Mouse (Mus musculus): ENCODE measurements around the gene Myo3a. TPM values are rescaled to one million over a fixed set of nuclear protein-coding genes. Genes with fewer than 3 reads are reported as not detected.
A peak's percentile ranks its signal among the peaks of the same experiment; 100 is the strongest.

Myo3a gene
- polyA plus RNA-seq (2014; fragmentation: Nextera tagmentation; extraction: Ambion mirVana): 0.14 TPM in 2 replicates

DNA sequence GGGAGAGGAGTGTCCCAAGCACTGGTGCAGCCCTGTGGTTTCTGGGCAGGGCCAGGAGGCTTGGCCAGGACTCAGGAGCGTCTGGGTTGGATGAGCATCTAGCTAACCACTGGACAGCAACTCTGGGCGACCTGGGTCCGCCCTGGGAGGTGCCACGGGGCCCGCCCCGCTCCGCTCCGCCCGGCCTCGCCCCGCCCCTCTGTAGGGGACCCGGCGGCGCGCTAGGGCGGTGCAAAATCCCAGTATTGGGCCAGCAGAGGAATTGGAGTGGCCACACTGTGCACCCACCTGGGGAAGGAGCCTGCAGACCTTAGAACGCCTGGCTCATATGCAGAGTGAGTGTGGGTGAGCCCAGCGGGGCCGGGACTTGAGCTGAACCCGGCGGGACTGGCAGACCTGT is at the start of gene Myo3a:
TSS of gene Myo3a (plus strand) at position 196 of the 400 bp plus-strand sequence.
- 1% methylated on average over 21 of the region's 21 CpGs for WGBS
- peak; percentile 91 for ATAC-seq (ENCODE audit: low FRiP score, low TSS enrichment)
- Histone ChIP-seq H3K4me1 (ENCODE audit: control insufficient read depth, insufficient read depth, low read length) (0 out of 2 replicates have a peak, but pooled peaks cover 2% of the 10 kb centered on the region), H3K27me3 (ENCODE audit: control insufficient read depth, insufficient read depth, low read length) (no peaks in the 10 kb centered on the region), H3K9me3 (ENCODE audit: control insufficient read depth, low read length) (no peaks in the 10 kb centered on the region), H3K36me3 (ENCODE audit: control insufficient read depth, insufficient read depth, low read length) (no peaks in the 10 kb centered on the region), H3K27ac (ENCODE audit: low read depth, low read length) (no peak within 1 kb of the TSS), H3K4me3 (ENCODE audit: low read length) (peak within 1 kb of the TSS; percentile 33), H3K9ac (ENCODE audit: low read depth, low read length) (no peak within 1 kb of the TSS), H3K4me2 (replicated peaks; ENCODE audit: low read depth, low read length) (peak within 1 kb of the TSS; percentile 45)

DNA sequence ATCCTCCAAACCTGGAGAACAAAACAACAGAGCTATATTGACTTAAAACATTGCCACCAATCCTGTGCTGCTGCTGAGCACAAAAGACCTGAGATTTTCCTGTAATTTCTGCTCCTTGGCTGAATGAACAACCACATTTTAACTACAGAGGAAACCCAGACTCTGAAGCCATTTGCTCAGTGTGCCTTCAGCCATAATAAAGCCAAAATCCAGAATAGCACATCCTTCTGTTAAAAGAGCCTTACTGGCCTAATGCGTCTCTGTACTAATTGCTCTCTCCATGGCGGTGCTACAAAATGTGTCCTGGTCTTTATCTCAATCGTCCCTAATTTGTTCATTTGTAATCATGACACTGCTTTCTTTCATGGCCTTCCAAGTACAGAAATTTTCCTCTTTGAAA is 23.2 kb downstream of the Myo3a start:
- Histone ChIP-seq H3K36me3 (ENCODE audit: control insufficient read depth, insufficient read depth, low read length) (no peaks in the 10 kb centered on the region), H3K27ac (ENCODE audit: low read depth, low read length) (no peak overlapping the region), H3K4me3 (ENCODE audit: low read length) (no peak overlapping the region), H3K4me2 (replicated peaks; ENCODE audit: low read depth, low read length) (no peak overlapping the region), H3K9ac (ENCODE audit: low read depth, low read length) (no peak overlapping the region), H3K9me3 (ENCODE audit: control insufficient read depth, low read length) (no peaks in the 10 kb centered on the region), H3K4me1 (ENCODE audit: control insufficient read depth, insufficient read depth, low read length) (no peaks in the 10 kb centered on the region), H3K27me3 (ENCODE audit: control insufficient read depth, insufficient read depth, low read length) (no peaks in the 10 kb centered on the region)
- WGBS: 73% methylated on average over 3 of the region's 3 CpGs
- ATAC-seq (ENCODE audit: low FRiP score, low TSS enrichment): no peak

DNA sequence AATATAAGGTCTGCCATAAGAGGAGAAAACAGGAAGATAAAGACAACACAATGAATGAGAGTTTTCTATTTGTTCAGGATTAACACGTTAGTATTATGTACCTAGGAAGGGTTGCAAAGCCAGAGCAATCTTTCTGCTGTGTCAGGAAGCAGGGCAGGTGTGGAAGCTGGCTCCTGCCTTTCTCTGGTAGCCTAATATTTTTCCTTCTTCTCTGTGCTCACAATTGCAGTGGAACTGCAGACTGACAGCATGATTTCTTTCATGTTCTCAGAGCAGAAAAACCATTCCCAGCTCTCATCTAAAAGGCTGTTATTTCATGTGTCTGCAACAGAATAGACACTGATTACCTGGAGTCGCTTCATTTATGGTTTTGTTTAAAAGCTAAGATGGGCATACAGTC is 23.7 kb downstream of the Myo3a start:
- Histone ChIP-seq H3K36me3 (ENCODE audit: control insufficient read depth, insufficient read depth, low read length) (no peaks in the 10 kb centered on the region), H3K27me3 (ENCODE audit: control insufficient read depth, insufficient read depth, low read length) (no peaks in the 10 kb centered on the region), H3K27ac (ENCODE audit: low read depth, low read length) (no peak overlapping the region), H3K4me3 (ENCODE audit: low read length) (no peak overlapping the region), H3K4me2 (replicated peaks; ENCODE audit: low read depth, low read length) (no peak overlapping the region), H3K4me1 (ENCODE audit: control insufficient read depth, insufficient read depth, low read length) (no peaks in the 10 kb centered on the region), H3K9ac (ENCODE audit: low read depth, low read length) (no peak overlapping the region), H3K9me3 (ENCODE audit: control insufficient read depth, low read length) (no peaks in the 10 kb centered on the region)
- no peak for ATAC-seq (ENCODE audit: low FRiP score, low TSS enrichment)
- 73% methylated on average over 2 of the region's 2 CpGs for WGBS

DNA sequence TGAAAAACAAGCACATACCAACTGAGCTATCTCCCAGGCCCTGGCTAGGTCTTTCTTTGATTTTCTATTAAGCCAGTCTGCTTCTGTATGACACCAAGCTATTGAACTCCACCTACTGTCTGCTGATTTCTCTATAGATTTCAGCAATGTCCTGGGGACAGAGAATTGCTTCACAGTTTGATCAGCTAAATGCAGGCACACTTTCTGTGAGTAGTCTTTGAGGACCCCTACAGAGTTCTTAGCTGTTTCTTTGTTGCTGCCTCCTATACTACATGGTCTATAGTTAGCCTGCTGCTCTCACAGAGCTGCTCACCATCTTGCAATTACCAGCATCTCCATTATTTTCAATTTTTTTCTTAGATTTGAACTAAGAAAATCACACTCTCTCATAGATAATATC is 28.3 kb downstream of the Myo3a start:
- Histone ChIP-seq H3K9me3 (ENCODE audit: control insufficient read depth, low read length) (no peaks in the 10 kb centered on the region), H3K9ac (ENCODE audit: low read depth, low read length) (no peak overlapping the region), H3K27ac (ENCODE audit: low read depth, low read length) (no peak overlapping the region), H3K4me2 (replicated peaks; ENCODE audit: low read depth, low read length) (no peak overlapping the region), H3K4me3 (ENCODE audit: low read length) (no peak overlapping the region), H3K36me3 (ENCODE audit: control insufficient read depth, insufficient read depth, low read length) (no peaks in the 10 kb centered on the region), H3K27me3 (ENCODE audit: control insufficient read depth, insufficient read depth, low read length) (no peaks in the 10 kb centered on the region), H3K4me1 (ENCODE audit: control insufficient read depth, insufficient read depth, low read length) (no peaks in the 10 kb centered on the region)
- no peak for ATAC-seq (ENCODE audit: low FRiP score, low TSS enrichment)

DNA sequence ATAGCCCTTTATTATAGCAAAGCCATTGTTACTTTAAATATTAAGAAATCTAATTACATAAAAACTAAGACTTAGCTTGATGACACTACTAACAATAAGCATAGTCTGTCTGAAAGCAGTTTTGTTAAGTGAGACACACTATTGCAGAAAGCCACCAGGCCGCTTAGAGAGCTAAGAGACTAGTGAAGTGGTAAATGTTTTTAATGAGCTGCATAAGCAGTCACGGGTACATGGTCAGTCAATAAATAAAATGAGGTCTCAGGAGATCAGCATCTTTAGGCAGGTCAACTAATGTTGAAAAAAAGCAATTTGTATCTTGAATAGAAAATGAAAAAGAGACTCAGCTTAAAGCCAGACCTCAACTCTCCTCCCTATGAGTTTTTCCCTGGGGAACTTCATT is 44.3 kb downstream of the Myo3a start:
- Histone ChIP-seq H3K27ac (ENCODE audit: low read depth, low read length) (no peak overlapping the region), H3K4me1 (ENCODE audit: control insufficient read depth, insufficient read depth, low read length) (no peaks in the 10 kb centered on the region), H3K36me3 (ENCODE audit: control insufficient read depth, insufficient read depth, low read length) (no peaks in the 10 kb centered on the region), H3K4me2 (replicated peaks; ENCODE audit: low read depth, low read length) (no peak overlapping the region), H3K9me3 (ENCODE audit: control insufficient read depth, low read length) (no peaks in the 10 kb centered on the region), H3K27me3 (ENCODE audit: control insufficient read depth, insufficient read depth, low read length) (no peaks in the 10 kb centered on the region), H3K4me3 (ENCODE audit: low read length) (no peak overlapping the region), H3K9ac (ENCODE audit: low read depth, low read length) (no peak overlapping the region)
- 58% methylated on average over 2 of the region's 2 CpGs for WGBS
- no peak for ATAC-seq (ENCODE audit: low FRiP score, low TSS enrichment)

DNA sequence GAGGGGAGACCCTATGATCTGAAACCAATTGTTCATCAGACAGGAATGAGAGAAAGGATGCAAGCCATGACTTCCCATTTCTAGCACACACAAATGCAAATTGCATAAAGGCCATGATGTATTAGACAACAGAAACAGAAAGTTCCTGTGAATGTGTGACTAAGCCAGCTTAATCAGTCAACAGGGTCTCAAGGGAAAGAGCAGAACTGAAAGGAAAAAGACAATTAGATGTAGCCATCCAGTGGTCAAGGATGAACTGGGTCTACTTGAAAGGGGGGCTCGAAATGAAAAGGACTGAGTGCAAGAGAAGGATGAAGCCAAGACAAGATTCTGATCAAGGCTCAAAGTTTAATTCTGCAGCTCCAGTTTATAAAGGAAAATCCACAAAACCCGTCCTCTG is 58.1 kb downstream of the Myo3a start:
- Histone ChIP-seq H3K9me3 (ENCODE audit: control insufficient read depth, low read length) (no peaks in the 10 kb centered on the region), H3K27me3 (ENCODE audit: control insufficient read depth, insufficient read depth, low read length) (no peaks in the 10 kb centered on the region), H3K9ac (ENCODE audit: low read depth, low read length) (no peak overlapping the region), H3K4me1 (ENCODE audit: control insufficient read depth, insufficient read depth, low read length) (no peaks in the 10 kb centered on the region), H3K36me3 (ENCODE audit: control insufficient read depth, insufficient read depth, low read length) (no peaks in the 10 kb centered on the region), H3K27ac (ENCODE audit: low read depth, low read length) (no peak overlapping the region), H3K4me2 (replicated peaks; ENCODE audit: low read depth, low read length) (no peak overlapping the region), H3K4me3 (ENCODE audit: low read length) (no peak overlapping the region)
- 71% methylated on average over 2 of the region's 2 CpGs for WGBS
- no peak for ATAC-seq (ENCODE audit: low FRiP score, low TSS enrichment)

DNA sequence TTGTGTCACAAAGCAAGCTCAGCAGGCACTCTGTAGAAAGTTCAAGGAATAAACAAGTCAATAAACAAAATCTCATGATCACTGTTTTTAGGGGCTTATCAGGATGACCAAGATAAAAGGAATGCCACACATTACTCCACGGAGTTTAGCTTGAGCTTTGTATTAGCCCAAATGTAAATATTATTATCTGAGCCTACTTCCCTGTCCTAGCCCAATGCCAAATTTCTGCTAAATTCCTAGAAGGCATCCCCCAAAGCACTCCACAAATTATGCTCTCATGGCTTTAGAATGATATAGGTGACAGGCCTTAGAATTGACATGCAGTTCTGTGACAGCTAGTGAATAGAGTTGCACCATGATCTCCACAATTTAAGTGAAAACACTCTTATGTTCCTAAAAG is 58.5 kb downstream of the Myo3a start:
- Histone ChIP-seq H3K9ac (ENCODE audit: low read depth, low read length) (no peak overlapping the region), H3K27ac (ENCODE audit: low read depth, low read length) (no peak overlapping the region), H3K4me3 (ENCODE audit: low read length) (no peak overlapping the region), H3K36me3 (ENCODE audit: control insufficient read depth, insufficient read depth, low read length) (no peaks in the 10 kb centered on the region), H3K4me2 (replicated peaks; ENCODE audit: low read depth, low read length) (no peak overlapping the region), H3K27me3 (ENCODE audit: control insufficient read depth, insufficient read depth, low read length) (no peaks in the 10 kb centered on the region), H3K9me3 (ENCODE audit: control insufficient read depth, low read length) (no peaks in the 10 kb centered on the region), H3K4me1 (ENCODE audit: control insufficient read depth, insufficient read depth, low read length) (no peaks in the 10 kb centered on the region)
- no peak for ATAC-seq (ENCODE audit: low FRiP score, low TSS enrichment)
- WGBS: 64% methylated on average over 1 of the region's 1 CpGs

DNA sequence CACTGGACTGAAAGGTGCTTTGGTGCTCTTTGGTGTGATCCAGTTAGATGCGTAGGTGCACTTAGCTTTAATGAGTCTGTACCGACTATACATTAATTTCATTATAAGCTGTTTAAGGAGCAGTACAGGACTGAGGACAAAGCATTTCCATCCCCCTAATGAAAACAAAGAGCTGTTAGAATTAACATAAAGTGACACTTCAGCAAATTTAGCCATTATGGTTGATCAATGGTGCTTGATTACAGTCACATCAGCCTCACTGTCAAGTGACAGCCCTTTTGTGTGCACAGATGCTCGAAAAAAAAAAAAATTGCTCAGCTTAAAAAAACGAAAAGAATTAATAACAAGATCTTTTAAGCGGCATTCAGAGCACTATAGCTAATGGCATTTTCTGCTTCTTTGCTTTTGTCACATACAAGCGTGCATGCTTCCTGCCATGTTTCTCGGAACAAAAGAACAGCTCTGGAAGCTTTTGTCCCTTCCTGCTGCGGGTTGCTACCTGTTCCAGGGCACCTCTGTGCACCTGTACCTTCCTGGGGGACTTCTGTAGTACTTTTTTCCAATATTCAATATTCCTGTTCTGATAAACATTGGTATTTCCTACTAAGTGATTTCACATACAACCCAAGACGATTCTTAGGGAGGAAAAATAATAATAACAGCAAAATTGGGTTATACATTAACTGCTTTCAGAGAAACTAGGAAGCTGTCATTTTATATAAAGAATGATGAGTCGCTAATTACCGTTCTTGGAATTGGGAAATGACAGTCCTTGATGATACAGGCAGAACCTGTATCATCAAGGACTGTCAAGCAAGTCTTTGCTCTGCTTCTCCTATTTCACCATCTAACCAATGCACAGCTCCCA is 66.5 kb downstream of the Myo3a start:
- no peaks in the 10 kb centered on the region for H3K9me3 ChIP-seq (ENCODE audit: control insufficient read depth, low read length)
- no peak overlapping the region for H3K4me2 ChIP-seq (replicated peaks; ENCODE audit: low read depth, low read length)
- H3K27ac ChIP-seq (ENCODE audit: low read depth, low read length): no peak overlapping the region
- H3K4me3 ChIP-seq (ENCODE audit: low read length): no peak overlapping the region
- no peak overlapping the region for H3K9ac ChIP-seq (ENCODE audit: low read depth, low read length)
- H3K27me3 ChIP-seq (ENCODE audit: control insufficient read depth, insufficient read depth, low read length): no peaks in the 10 kb centered on the region
- H3K36me3 ChIP-seq (ENCODE audit: control insufficient read depth, insufficient read depth, low read length): no peaks in the 10 kb centered on the region
- 68% methylated on average over 11 of the region's 11 CpGs for WGBS
- no peak for ATAC-seq (ENCODE audit: low FRiP score, low TSS enrichment)
- no peaks in the 10 kb centered on the region for H3K4me1 ChIP-seq (ENCODE audit: control insufficient read depth, insufficient read depth, low read length)

DNA sequence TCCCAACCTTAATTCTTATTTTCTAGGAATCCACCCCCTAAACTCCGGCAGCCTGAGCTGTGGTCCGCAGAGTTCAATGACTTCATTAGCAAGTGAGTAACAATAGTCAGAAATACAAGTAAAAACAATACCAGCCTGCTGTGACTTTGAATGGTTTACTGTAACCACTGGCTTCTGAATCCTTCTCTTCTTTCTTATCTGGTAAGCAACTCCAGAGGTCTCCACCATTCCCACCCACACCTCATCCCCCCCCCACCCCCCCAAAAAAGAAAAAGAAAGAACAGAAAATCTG is 67.1 kb downstream of the Myo3a start:
- Histone ChIP-seq H3K27me3 (ENCODE audit: control insufficient read depth, insufficient read depth, low read length) (no peaks in the 10 kb centered on the region), H3K4me3 (ENCODE audit: low read length) (no peak overlapping the region), H3K4me2 (replicated peaks; ENCODE audit: low read depth, low read length) (no peak overlapping the region), H3K9ac (ENCODE audit: low read depth, low read length) (no peak overlapping the region), H3K27ac (ENCODE audit: low read depth, low read length) (no peak overlapping the region), H3K9me3 (ENCODE audit: control insufficient read depth, low read length) (no peaks in the 10 kb centered on the region), H3K4me1 (ENCODE audit: control insufficient read depth, insufficient read depth, low read length) (no peaks in the 10 kb centered on the region), H3K36me3 (ENCODE audit: control insufficient read depth, insufficient read depth, low read length) (no peaks in the 10 kb centered on the region)
- ATAC-seq (ENCODE audit: low FRiP score, low TSS enrichment): no peak
- WGBS: 26% methylated on average over 2 of the region's 2 CpGs
